Mouse (Mus musculus) heart, embryonic 13.5 days (tissue): ENCODE results near the gene Stx7. TPM values are rescaled to one million over a fixed set of nuclear protein-coding genes. Genes with fewer than 3 reads are reported as not detected.
A peak's percentile ranks its signal among the peaks of the same experiment; 100 is the strongest.

Source experiments
- ATAC-seq: fragments of 200-750 bp; cut with Nextera tagmentation; 2 replicates; pipeline ENCODE4 v1.8.0; 2017; ENCODE audit warnings: moderate TSS enrichment; ENCODE audit not compliant: insufficient number of reproducible peaks, low FRiP score, low TSS enrichment; ENCODE audit errors: extremely low read depth
- H3K27ac ChIP-seq: fragments of 300-500 bp; sonication (generic); replicated peaks from 2 replicates; pipeline ENCODE4 v1.5.1; 2015; ENCODE audit warnings: moderate library complexity, mild to moderate bottlenecking, inconsistent platforms
- H3K27me3 ChIP-seq: fragments of 300-500 bp; sonication (generic); replicated peaks from 2 replicates; pipeline ENCODE4 v1.6.1; 2015; ENCODE audit warnings: mild to moderate bottlenecking, inconsistent platforms
- H3K36me3 ChIP-seq: fragments of 300-500 bp; sonication (generic); 2 replicates; pipeline ENCODE4 v1.6.1; 2015; ENCODE audit warnings: mild to moderate bottlenecking, inconsistent platforms
- H3K4me1 ChIP-seq: fragments of 300-500 bp; sonication (generic); 2 replicates; pipeline ENCODE4 v1.6.1; 2015; ENCODE audit warnings: inconsistent platforms
- H3K4me2 ChIP-seq: fragments of 300-500 bp; sonication (generic); 2 replicates; pipeline ENCODE4 v1.6.1; 2015; ENCODE audit warnings: inconsistent platforms, mild to moderate bottlenecking, moderate library complexity
- H3K4me3 ChIP-seq: fragments of 300-500 bp; sonication (generic); 2 replicates; pipeline ENCODE4 v1.5.1; 2015; ENCODE audit warnings: moderate library complexity, mild to moderate bottlenecking, inconsistent platforms
- H3K9ac ChIP-seq: fragments of 300-500 bp; sonication (generic); 2 replicates; pipeline ENCODE4 v1.6.1; 2015; ENCODE audit warnings: inconsistent platforms, mild to moderate bottlenecking, moderate library complexity
- H3K9me3 ChIP-seq: fragments of 300-500 bp; sonication (generic); 2 replicates; pipeline ENCODE4 v1.6.1; 2016; ENCODE audit warnings: inconsistent platforms
- WGBS: fragments of 180-500 bp; shearing (Covaris S2); methylation state at CpG from one replicate; pipeline ENCODE4 v1.1.7; 2015; ENCODE audit warnings: mixed read lengths; 5-methylcytosine and 5-hydroxymethylcytosine counted together
- polyA plus RNA-seq: library from polyadenylated mRNA; unstranded; fragments of >200 nt; fragmentation: Nextera tagmentation; extraction: Ambion mirVana; gene quantifications from 2 replicates; pipeline ENCODE4 v1.2.1, GENCODE M21; 2015

Gene Stx7
- polyA plus RNA-seq, 1 experiment from 2014 or later, result 74.9 TPM

DNA sequence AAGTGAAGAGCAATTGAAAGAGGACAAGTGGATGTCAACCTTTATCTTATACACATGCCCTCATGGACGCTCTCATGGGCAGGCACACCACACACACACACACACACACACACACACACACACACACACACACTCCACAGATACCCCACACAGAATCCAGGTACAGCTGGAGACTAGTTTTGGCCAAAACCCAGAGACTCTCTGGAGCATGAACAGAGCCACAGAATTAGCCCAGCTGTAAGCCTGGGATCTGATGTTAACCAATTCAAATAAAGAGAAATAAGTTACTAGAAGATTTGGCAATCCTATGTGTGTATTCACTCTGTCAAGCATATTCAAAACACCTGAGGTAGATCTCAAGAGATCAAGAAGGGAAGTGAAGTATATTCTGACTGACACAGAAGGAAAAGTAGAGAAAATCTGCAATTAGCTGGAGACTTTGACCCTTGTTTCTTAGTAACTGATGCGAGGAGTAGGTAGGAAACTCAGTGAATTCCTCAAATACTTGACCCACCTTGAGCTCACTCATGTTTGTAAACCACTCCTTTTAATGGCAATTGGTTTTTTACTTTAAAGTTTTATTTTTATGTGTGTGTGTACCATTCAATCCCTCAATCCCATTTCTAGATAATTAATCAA, 10.4 kb upstream of the Stx7 start:
- ATAC-seq, result no peak
- H3K9me3 ChIP-seq, result no peaks in the 10 kb centered on the region
- no peaks in the 10 kb centered on the region for H3K27me3 ChIP-seq
- H3K36me3 ChIP-seq, result no peaks in the 10 kb centered on the region
- WGBS, result 53% methylated on average over 2 of the region's 2 CpGs
- H3K9ac ChIP-seq, result no peak overlapping the region
- H3K27ac ChIP-seq, result no peak overlapping the region
- H3K4me3 ChIP-seq, result no peak overlapping the region
- H3K4me1 ChIP-seq, result peaks cover 7% of the 10 kb centered on the region
- no peak overlapping the region for H3K4me2 ChIP-seq

DNA sequence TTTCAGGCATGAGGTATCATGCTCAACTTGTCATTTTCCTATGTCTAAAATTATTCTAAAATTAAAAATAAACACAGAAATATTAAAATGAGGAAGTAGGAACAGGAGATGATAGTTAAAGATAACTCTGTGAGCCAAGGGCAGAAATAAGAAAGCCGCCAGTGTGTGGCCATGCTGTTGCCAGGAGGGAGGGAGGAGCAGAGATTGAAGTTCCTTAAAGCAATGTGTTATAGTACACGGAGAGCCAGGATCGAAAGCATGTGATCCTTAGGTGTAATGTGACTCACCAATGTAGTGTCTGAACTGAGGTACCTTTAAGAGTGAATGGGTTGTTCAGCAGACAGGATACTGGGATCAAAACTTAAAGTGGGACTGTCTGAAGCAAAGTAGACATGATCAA, 6.4 kb upstream of the Stx7 start:
- no peaks in the 10 kb centered on the region for H3K9me3 ChIP-seq
- no peak overlapping the region for H3K4me2 ChIP-seq
- H3K9ac ChIP-seq, result no peak overlapping the region
- no peak overlapping the region for H3K4me3 ChIP-seq
- 70% methylated on average over 3 of the region's 3 CpGs for WGBS
- H3K36me3 ChIP-seq, result no peaks in the 10 kb centered on the region
- no peak for ATAC-seq
- no peaks in the 10 kb centered on the region for H3K27me3 ChIP-seq
- H3K4me1 ChIP-seq, result no peaks in the 10 kb centered on the region
- H3K27ac ChIP-seq, result no peak overlapping the region

DNA sequence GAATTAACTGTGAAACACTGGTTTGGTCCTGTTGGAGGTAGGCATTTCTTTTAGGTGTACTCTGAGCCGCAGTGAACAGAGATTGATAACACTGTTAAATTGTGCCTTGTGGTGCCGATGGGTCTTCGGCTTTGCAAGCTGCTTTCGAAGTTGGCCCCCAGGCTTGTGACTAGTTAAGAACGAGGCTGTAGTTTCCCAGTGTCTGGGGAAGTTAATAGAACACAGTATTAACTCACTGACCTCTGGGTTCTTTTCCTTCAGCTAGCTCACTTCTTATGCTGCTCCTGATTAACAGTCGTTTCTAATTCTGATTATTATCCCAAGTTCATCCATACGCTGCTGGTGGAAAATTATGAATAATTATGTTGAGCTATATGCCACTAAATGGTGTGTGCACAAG, 984 bp downstream of the Stx7 start:
- Histone ChIP-seq H3K4me1 (peaks cover 30% of the 10 kb centered on the region), H3K27me3 (no peaks in the 10 kb centered on the region), H3K9me3 (no peaks in the 10 kb centered on the region), H3K36me3 (peaks cover 16% of the 10 kb centered on the region), H3K4me3 (peak overlapping the region; percentile 82), H3K4me2 (peak overlapping the region; percentile 77), H3K9ac (peak overlapping the region; percentile 90), H3K27ac (no peak overlapping the region)
- ATAC-seq, result no peak
- WGBS, result 31% methylated on average over 7 of the region's 7 CpGs

DNA sequence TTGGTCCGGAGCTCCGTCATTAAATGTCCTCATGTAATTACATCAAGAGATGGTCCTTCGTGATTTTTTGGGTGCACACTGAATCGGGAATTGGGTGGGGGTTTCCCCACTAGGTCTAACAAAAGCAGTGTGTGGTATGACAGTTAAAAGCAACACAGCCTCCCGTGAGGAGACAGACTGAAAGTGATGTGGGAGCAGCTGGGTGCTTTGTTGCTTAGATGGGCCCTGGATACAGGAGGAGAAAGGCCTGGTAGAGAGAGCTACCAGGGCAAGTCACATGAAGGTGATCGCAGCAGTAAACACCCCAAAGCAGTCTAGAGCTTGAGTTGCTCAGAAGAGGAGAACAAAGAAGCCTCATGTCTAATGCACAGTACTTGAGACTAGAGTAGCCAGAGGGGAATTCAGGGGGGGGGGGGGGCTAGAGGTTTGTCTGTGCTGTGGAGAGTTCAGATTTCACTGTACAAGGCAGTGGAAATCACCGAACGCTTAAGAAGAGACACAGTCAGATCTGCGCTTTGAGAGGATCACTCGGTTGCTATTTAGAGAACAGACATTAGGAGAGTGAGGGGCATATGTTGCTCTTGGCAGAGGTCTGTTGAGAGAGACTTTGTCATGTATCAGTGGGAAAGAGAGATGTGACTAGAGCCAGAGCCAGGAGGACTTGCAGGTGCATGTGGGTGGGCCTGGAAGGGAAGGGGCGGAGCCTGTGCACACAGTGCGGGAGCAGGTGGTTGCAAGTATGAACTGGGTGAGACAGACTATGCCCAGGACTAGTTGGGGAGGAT, 9.6 kb downstream of the Stx7 start:
- H3K4me3 ChIP-seq, result no peak overlapping the region
- no peak overlapping the region for H3K9ac ChIP-seq
- WGBS, result 73% methylated on average over 12 of the region's 12 CpGs
- peak; percentile 46; the same call in 1 of the 2 replicates for ATAC-seq
- peaks cover 48% of the 10 kb centered on the region for H3K4me1 ChIP-seq
- H3K27ac ChIP-seq, result peak overlapping the region; percentile 54
- peaks cover 56% of the 10 kb centered on the region for H3K36me3 ChIP-seq
- H3K27me3 ChIP-seq, result no peaks in the 10 kb centered on the region
- no peaks in the 10 kb centered on the region for H3K9me3 ChIP-seq
- peak overlapping the region; percentile 13; the same call in 1 of the 2 replicates for H3K4me2 ChIP-seq

DNA sequence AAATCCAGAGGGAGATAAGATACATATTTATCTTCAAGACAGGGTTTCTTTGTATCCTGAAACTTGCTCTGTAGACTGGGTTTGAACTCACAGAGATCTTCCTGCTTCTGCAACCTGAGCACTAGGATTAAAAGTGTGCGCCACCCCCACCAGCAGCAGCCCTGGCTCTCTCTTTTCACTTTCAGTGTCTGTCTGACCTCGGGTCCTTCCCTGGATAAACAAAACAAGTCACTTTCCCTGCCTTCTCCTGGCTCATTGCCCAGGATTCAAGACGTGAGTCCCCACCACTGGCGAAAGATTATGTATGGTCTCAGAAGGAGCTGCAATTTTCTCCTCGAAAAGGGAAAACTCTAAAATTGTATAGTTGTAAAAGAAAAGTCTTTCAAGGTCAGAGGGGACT, 10.5 kb downstream of the Stx7 start:
- H3K4me2 ChIP-seq, result no peak overlapping the region
- peaks cover 57% of the 10 kb centered on the region for H3K4me1 ChIP-seq
- H3K27ac ChIP-seq, result peak overlapping the region; percentile 26; the same call in 1 of the 2 replicates
- no peaks in the 10 kb centered on the region for H3K27me3 ChIP-seq
- H3K9ac ChIP-seq, result no peak overlapping the region
- WGBS, result 48% methylated on average over 5 of the region's 5 CpGs
- H3K4me3 ChIP-seq, result no peak overlapping the region
- ATAC-seq, result no peak
- no peaks in the 10 kb centered on the region for H3K9me3 ChIP-seq
- peaks cover 52% of the 10 kb centered on the region for H3K36me3 ChIP-seq

DNA sequence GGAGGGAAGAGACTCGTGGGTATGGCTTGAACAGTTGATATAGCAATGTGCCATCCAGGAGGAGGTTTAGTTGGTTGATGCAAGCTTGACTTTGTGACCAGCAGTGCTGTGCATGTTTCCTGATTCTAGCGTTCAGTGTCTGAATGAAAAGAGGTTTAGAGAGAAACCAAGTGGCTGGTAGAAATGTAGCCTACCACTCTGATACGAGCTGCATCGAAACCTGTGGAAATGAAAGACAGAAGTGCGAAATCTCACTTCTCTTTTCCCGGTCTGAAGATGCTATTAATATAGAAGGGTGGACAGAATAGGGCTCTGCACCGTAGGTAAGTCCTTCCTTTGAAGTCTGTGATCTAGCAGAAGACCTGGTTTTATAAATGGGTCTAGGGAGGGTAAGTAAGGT, 11.2 kb downstream of the Stx7 start:
- H3K36me3 ChIP-seq, result peaks cover 46% of the 10 kb centered on the region
- 81% methylated on average over 7 of the region's 7 CpGs for WGBS
- H3K27me3 ChIP-seq, result no peaks in the 10 kb centered on the region
- no peak overlapping the region for H3K4me2 ChIP-seq
- H3K4me3 ChIP-seq, result no peak overlapping the region
- no peak for ATAC-seq
- no peak overlapping the region for H3K9ac ChIP-seq
- peaks cover 63% of the 10 kb centered on the region for H3K4me1 ChIP-seq
- no peaks in the 10 kb centered on the region for H3K9me3 ChIP-seq
- H3K27ac ChIP-seq, result peak overlapping the region; percentile 26; the same call in 1 of the 2 replicates

DNA sequence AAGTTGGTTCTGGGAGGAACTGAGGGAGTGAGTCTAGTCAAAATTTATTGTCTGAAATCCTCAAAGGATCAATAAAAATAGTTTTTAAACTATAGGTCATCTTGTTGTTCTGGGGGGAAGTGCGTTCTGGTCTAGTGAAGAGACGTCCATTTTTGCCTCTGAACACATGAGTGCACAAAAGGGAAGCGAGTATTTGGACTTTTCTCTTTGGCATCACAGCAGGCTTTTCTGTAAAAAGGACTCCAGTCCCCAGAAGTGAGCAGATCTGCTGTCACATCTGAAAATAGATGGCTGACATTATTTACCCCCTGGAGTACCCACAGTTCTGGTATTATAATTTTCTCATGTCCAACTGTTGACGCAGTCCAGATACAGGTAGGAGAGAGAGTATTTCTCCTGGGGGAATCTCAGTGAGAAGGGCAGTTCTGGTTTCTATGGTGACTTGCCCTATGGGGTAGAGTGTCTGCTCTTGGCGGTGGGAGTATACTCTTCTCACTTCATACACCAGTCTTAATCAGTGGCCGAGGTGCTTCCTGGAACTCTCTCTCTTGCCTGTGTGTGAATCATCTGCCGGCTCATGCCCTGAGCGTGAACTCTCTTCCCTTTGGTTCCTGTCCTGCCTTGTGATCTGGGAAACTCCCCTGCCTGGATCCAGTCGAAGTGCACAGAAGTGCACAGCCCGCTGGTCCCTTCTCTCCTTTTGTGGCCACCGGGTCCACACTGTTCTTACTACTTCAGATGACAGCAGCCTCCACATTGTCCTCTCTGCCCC, 15.2 kb downstream of the Stx7 start:
- Histone ChIP-seq H3K27me3 (no peaks in the 10 kb centered on the region), H3K4me1 (peaks cover 67% of the 10 kb centered on the region), H3K36me3 (peaks cover 9% of the 10 kb centered on the region), H3K9ac (0 out of 2 replicates have a peak overlapping the region, but pooled peaks have one; percentile 33), H3K4me3 (no peak overlapping the region), H3K27ac (peak overlapping the region; percentile 67), H3K9me3 (no peaks in the 10 kb centered on the region), H3K4me2 (peak overlapping the region; percentile 30)
- WGBS, result 30% methylated on average over 11 of the region's 11 CpGs
- ATAC-seq, result peak; percentile 37; the same call in 1 of the 2 replicates

DNA sequence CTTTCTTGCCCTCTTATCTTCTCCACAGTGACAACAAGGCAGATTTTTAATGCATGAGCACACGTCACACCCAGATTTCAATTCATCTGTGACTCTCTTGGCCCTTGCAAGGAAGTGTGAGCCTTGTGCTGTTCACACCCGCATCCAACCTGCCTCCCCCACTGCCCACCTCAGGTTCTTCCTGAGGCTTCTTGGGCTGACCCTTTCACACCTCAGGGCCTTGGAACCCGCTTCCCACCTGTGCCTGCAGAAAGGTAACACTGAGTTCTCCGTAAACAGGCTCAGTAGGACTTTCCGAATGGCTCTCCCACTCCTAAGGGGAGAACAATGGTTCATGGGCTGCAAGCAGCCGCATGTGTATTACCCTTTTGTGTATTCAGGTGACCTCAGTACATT, 15.8 kb downstream of the Stx7 start:
- no peak overlapping the region for H3K9ac ChIP-seq
- H3K4me1 ChIP-seq, result peaks cover 63% of the 10 kb centered on the region
- peak overlapping the region; percentile 67 for H3K27ac ChIP-seq
- no peaks in the 10 kb centered on the region for H3K27me3 ChIP-seq
- 72% methylated on average over 6 of the region's 6 CpGs for WGBS
- H3K4me2 ChIP-seq, result peak overlapping the region; percentile 30; the same call in 1 of the 2 replicates
- H3K4me3 ChIP-seq, result no peak overlapping the region
- ATAC-seq, result no peak
- no peaks in the 10 kb centered on the region for H3K9me3 ChIP-seq
- peaks cover 3% of the 10 kb centered on the region; the same call in 1 of the 2 replicates for H3K36me3 ChIP-seq

DNA sequence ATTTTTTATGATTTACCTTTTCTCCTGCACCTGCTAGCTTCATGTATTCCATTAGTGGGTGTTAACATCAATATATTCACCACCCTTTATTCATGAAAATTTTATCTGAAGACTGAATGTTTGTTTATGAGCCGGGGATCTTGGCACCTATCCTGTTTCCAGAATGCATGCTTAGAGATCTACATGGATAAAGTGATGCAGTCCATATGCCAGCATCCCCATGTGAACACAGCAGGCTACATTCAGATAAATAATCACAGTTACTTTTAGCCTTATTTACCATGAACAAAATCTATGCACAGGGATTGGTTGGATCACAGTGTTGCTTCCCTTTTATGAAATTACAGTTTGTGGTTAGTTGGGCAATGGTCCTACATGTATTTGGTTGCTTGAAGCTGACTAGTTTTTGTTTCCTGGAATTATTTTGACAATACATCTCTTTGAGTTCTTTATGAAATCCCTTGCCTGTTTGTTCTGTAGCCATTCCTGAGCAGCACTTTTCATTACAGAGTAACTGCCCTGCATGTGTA, 16.5 kb downstream of the Stx7 start:
- Histone ChIP-seq H3K4me1 (peaks cover 57% of the 10 kb centered on the region), H3K27ac (no peak overlapping the region), H3K9ac (no peak overlapping the region), H3K9me3 (no peaks in the 10 kb centered on the region), H3K4me3 (no peak overlapping the region), H3K36me3 (no peaks in the 10 kb centered on the region; the same call in 1 of the 2 replicates), H3K27me3 (no peaks in the 10 kb centered on the region), H3K4me2 (no peak overlapping the region)
- ATAC-seq, result no peak
- WGBS, result 44% methylated on average over 1 of the region's 1 CpGs

DNA sequence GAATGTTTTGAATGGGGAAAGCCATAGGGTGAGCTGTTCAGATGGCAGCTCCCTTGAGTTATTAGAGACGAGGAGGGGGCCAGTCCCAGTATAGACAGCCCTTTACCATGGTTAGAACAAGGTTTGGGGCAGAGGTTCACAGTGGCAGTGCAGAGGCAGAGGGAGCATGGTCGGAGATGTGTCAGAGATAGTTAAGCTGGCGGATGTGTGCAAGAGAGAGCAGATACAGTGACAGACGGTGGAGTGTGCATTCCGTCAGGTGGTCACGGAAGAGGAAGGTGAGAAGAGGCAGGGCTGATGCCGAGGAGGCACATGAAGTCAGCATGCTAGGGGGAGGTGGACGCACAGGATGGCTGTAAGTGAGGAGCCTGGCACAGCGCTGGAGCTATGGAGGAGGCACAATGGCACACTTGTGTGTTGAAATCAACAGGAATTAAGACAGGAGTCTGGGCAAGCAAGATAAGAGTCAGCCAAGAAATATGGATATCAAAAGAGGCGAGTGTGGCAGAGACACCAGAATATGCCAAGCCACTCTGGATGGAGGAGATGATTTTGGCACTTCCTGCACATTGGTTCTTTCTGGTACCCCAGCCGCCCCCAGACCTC, 19.0 kb downstream of the Stx7 start:
- no peaks in the 10 kb centered on the region for H3K36me3 ChIP-seq
- no peak overlapping the region for H3K4me3 ChIP-seq
- H3K9ac ChIP-seq, result no peak overlapping the region
- H3K27me3 ChIP-seq, result no peaks in the 10 kb centered on the region
- H3K4me1 ChIP-seq, result peaks cover 56% of the 10 kb centered on the region
- H3K9me3 ChIP-seq, result no peaks in the 10 kb centered on the region
- ATAC-seq, result no peak
- no peak overlapping the region for H3K4me2 ChIP-seq
- WGBS, result 64% methylated on average over 11 of the region's 11 CpGs
- 0 out of 2 replicates have a peak overlapping the region, but pooled peaks have one; percentile 2 for H3K27ac ChIP-seq

DNA sequence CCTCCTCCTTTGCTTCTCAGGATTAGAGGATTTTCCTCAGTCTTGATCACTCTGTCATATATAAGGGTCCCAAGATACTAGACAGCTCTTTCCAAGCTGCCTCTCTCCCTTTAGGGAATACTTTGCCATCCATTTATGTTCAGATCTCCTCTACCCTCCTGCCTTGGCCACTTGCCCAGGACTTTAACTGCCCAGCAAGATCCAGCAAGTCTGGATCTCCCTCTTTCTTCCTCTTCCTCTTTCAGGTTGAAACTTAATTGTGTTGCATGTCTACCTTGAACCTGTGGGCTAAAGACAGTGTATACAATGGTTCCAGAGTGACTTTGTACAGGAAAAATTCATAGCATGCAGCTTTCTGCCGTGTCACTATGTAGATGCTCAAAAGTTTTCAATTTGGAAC, 19.8 kb downstream of the Stx7 start:
- 80% methylated on average over 1 of the region's 1 CpGs for WGBS
- H3K4me1 ChIP-seq, result peaks cover 53% of the 10 kb centered on the region
- no peaks in the 10 kb centered on the region for H3K9me3 ChIP-seq
- no peak overlapping the region for H3K27ac ChIP-seq
- H3K4me2 ChIP-seq, result no peak overlapping the region
- ATAC-seq, result no peak
- H3K36me3 ChIP-seq, result no peaks in the 10 kb centered on the region
- H3K9ac ChIP-seq, result no peak overlapping the region
- H3K4me3 ChIP-seq, result no peak overlapping the region
- H3K27me3 ChIP-seq, result no peaks in the 10 kb centered on the region
